Mouse (Mus musculus) heart, adult 2 months (tissue): ENCODE results near the gene Btbd9. TPM values are rescaled to one million over a fixed set of nuclear protein-coding genes. Genes with fewer than 3 reads are reported as not detected.
A peak's percentile ranks its signal among the peaks of the same experiment; 100 is the strongest.

Source experiments
- DNase-seq, 2 experiments: peaks; one replicate each; pipeline ENCODE4 v3.0.0; 2021
- H3K27ac ChIP-seq: fragments of 200-600 bp; 2 replicates; pipeline ENCODE4 v1.8.1; 2022
- H3K27me3 ChIP-seq: fragments of 200-500 bp; 2 replicates; pipeline ENCODE4 v1.6.1; 2012; ENCODE audit warnings: mild to moderate bottlenecking, low read length, inconsistent platforms, mixed read lengths; ENCODE audit not compliant: control insufficient read depth, insufficient read depth
- H3K36me3 ChIP-seq: fragments of 200-500 bp; 2 replicates; pipeline ENCODE4 v1.6.1; 2012; ENCODE audit warnings: low read length, inconsistent platforms; ENCODE audit not compliant: control insufficient read depth, insufficient read depth
- H3K4me1 ChIP-seq: fragments of 200-500 bp; 2 replicates; pipeline ENCODE4 v1.6.1; 2011; ENCODE audit warnings: low read length; ENCODE audit not compliant: control insufficient read depth, insufficient read depth
- H3K4me3 ChIP-seq: fragments of 200-600 bp; 2 replicates; pipeline ENCODE4 v1.8.1; 2022
- H3K79me2 ChIP-seq: fragments of 200-500 bp; replicated peaks from 2 replicates; pipeline ENCODE4 v1.6.1; 2012; ENCODE audit warnings: mild to moderate bottlenecking, inconsistent platforms, low read length, moderate library complexity, mixed read lengths; ENCODE audit not compliant: control insufficient read depth, insufficient read depth
- H3K9ac ChIP-seq: fragments of 200-500 bp; 2 replicates; pipeline ENCODE4 v1.6.1; 2012; ENCODE audit warnings: low read depth, mild to moderate bottlenecking, control low read depth, inconsistent platforms, low read length, mixed read lengths
- CTCF ChIP-seq: fragments of 200-600 bp; IDR thresholded peaks from 2 replicates; pipeline ENCODE4 v1.8.1; 2022; ENCODE audit warnings: antibody characterized with exemption, mild to moderate bottlenecking, moderate library complexity
- EP300 ChIP-seq: fragments of 200-500 bp; IDR thresholded peaks from 2 replicates; pipeline ENCODE4 v1.6.1; 2011; ENCODE audit warnings: low read depth, low read length, control low read depth; ENCODE audit not compliant: insufficient read depth
- POLR2A ChIP-seq: fragments of 200-500 bp; IDR thresholded peaks from 2 replicates; pipeline ENCODE4 v1.6.1; 2011; ENCODE audit warnings: mild to moderate bottlenecking, low read depth, low read length, control low read depth; ENCODE audit not compliant: insufficient read depth
- WGBS: fragments of 180-500 bp; shearing (Covaris S2); methylation state at CpG from one replicate; pipeline ENCODE4 v1.1.7; 2018; 5-methylcytosine and 5-hydroxymethylcytosine counted together
- intact Hi-C: fragments of 180-260 bp; cut with DNase I; formaldehyde crosslinking; loops from one replicate; pipeline ENCODE4 v1.15.1; 2025
- polyA plus RNA-seq: library from polyadenylated mRNA; depleted of rRNA; stranded (reverse); fragments of >200 nt; gene quantifications from 2 replicates; pipeline ENCODE4 v1.2.3, GENCODE M21; 2012
- total RNA-seq, 2 experiments: library from RNA; stranded (reverse); gene quantifications; 2 replicates each; pipeline ENCODE4 v1.2.3; 2021

Gene Btbd9
- total and polyA plus RNA-seq, 3 experiments: 8.1 to 22.0 (median 20.9) TPM

DNA sequence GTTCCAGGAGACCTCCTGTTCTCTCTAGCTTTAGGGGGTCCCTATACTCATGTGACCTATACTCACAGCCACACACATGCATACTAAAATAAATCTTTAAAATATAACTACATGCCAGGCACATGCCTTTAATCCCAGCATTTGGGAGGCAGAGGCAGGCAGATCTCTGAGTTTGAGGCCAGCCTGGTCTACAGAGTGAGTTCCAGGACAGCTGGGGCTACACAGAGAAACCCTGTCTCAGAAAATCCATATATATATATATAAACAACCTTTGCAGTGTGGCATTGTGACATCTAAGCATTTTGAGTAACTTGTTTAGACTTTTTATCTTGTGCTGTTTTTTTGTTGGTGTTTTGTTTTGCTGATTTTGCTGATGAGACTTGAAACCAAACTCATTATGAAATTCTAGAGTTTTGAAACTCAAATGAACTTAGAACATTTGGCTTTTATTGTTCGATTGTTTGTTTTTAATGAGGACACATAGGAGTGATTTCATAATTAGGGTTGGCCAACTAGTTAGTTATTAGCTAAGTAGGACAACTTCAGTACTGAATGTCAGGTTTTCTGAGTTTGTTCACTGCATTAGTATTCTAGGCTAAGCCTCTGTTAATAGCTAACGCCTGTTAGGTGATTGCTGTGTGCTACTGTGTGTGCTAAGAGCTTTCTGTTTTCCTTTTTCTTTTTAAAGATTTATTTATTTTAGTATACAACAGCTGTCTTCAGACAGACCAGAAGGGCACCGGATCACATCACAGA lies 42.0 kb upstream of the Btbd9 start:
- H3K27ac ChIP-seq: no peak overlapping the region

DNA sequence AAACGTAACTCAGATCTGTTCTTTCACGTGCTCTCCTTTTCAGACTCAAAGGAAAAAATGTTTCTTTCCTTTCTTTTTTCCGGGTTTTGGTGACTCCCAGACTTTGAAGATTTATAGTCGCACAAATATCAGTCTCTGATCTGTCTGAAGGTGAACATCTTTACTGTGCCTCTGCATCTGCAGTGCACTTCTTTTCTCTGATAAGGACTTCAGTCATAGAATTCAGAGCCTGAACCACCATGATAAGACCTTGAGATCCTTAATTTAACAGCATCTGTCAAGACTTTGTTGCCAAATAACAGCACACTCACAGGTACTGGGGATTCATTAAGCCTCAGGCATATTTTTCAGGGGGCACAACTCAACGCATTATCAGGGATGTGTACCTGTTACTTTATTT lies 39.9 kb upstream of the Btbd9 start:
- Histone ChIP-seq H3K27ac (no peak overlapping the region), H3K4me1 (peaks cover 2% of the 10 kb centered on the region; the same call in 1 of the 2 replicates), H3K9ac (no peak overlapping the region), H3K27me3 (no peaks in the 10 kb centered on the region), H3K36me3 (peaks cover 2% of the 10 kb centered on the region; the same call in 1 of the 2 replicates), H3K4me3 (no peak overlapping the region), H3K79me2 (0 out of 2 replicates have a peak, but pooled peaks cover 2% of the 10 kb centered on the region)
- no peak for DNase-seq
- intact Hi-C loops: no loop called here
- 83% methylated on average over 5 of the region's 5 CpGs for WGBS
- TF ChIP-seq CTCF (no peak), POLR2A (no peak), EP300 (no peak)

More for the DNA sequence above, 42.0 kb upstream of the Btbd9 start:
- TF ChIP-seq EP300 (no peak), CTCF (no peak), POLR2A (no peak)
- Histone ChIP-seq H3K9ac (no peak overlapping the region), H3K36me3 (no peaks in the 10 kb centered on the region), H3K4me1 (no peaks in the 10 kb centered on the region), H3K4me3 (no peak overlapping the region), H3K79me2 (no peaks in the 10 kb centered on the region), H3K27me3 (no peaks in the 10 kb centered on the region)
- intact Hi-C loops: no loop called here
- peak in 1 of 2 experiments; percentile 8 for DNase-seq
- 84% methylated on average over 3 of the region's 3 CpGs for WGBS

DNA sequence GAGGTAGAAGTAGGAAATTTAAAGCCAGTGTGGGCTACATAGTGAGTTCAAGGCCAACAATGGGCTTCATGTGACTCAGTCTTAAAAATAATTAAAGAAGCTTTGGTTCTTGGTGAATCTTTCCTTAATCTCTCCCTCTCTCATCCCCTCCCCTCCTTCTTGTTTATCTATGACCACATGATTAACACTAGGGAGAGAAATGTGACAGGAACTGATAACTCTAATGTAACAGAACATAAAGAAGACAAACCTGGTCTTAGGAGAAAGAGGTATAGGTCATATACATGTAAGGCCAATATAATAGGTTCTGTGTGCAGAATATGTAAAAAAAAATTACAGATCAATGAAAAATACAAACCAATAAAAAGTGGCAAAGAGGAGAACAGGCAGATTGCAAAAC lies 37.1 kb upstream of the Btbd9 start:
- TF ChIP-seq CTCF (no peak), POLR2A (no peak), EP300 (no peak)
- Histone ChIP-seq H3K27ac (no peak overlapping the region), H3K9ac (no peak overlapping the region), H3K4me3 (no peak overlapping the region), H3K36me3 (peaks cover 3% of the 10 kb centered on the region; the same call in 1 of the 2 replicates), H3K79me2 (peaks cover 8% of the 10 kb centered on the region; the same call in 1 of the 2 replicates), H3K27me3 (no peaks in the 10 kb centered on the region), H3K4me1 (peaks cover 2% of the 10 kb centered on the region; the same call in 1 of the 2 replicates)
- intact Hi-C loops: loop anchor here (2.0 kb wide), 1 partner anchor 37 kb away; the partner anchor contains the start of gene Btbd9
- DNase-seq: no peak

DNA sequence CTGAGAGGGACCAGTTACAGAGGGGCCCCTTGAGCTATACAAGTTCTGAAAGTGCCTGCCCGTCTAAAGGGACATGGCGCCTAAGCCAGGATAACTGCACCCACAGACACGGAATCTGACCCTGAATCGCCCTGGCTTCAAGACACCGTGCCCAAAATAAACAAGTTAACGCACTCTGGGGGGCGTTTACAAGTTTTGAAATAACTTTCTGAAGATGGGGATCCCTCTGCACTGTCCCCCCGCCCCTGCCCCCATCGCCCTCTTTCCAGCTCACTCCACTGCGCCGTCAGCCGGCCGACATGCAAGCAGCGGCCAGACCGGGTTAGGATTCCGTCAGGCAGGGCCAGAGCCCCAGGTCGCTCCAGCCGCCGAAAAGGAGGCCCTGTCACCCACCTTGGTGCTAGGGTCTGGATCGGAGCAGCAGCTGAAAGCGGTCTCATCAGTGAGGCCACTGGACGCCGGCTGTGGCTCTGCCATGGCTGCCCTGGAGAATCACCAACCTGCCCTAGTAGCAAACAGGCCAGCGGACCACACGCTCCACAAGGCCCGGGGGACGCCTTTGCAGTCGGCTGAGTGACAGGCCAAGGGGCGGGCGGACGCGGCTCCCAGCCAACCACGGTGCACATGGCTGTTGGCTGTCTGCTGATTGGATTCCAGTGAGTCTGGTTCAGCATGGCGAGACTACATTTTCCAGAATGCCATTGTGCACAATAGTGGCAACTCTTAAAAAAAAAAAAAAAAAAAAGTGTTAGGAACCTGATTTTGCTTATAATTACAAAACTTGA lies 36.0 kb upstream of the Btbd9 start:
- no peaks in the 10 kb centered on the region for H3K27me3 ChIP-seq
- intact Hi-C loops: loop anchor here (2.0 kb wide), 1 partner anchor 35 kb away; the partner anchor contains the start of gene Btbd9
- peak overlapping the region; percentile 79 for H3K4me3 ChIP-seq
- peak overlapping the region; percentile 94 for H3K9ac ChIP-seq
- peaks cover 10% of the 10 kb centered on the region; the same call in 1 of the 2 replicates for H3K79me2 ChIP-seq
- peaks cover 3% of the 10 kb centered on the region; the same call in 1 of the 2 replicates for H3K36me3 ChIP-seq
- peaks cover 2% of the 10 kb centered on the region; the same call in 1 of the 2 replicates for H3K4me1 ChIP-seq
- TF ChIP-seq EP300 (peak; percentile 70), POLR2A (peak; percentile 83), CTCF (peak; percentile 36)
- H3K27ac ChIP-seq: peak overlapping the region; percentile 94
- WGBS: under 1% methylated on average over 34 of the region's 34 CpGs
- DNase-seq: peak; percentile 100

DNA sequence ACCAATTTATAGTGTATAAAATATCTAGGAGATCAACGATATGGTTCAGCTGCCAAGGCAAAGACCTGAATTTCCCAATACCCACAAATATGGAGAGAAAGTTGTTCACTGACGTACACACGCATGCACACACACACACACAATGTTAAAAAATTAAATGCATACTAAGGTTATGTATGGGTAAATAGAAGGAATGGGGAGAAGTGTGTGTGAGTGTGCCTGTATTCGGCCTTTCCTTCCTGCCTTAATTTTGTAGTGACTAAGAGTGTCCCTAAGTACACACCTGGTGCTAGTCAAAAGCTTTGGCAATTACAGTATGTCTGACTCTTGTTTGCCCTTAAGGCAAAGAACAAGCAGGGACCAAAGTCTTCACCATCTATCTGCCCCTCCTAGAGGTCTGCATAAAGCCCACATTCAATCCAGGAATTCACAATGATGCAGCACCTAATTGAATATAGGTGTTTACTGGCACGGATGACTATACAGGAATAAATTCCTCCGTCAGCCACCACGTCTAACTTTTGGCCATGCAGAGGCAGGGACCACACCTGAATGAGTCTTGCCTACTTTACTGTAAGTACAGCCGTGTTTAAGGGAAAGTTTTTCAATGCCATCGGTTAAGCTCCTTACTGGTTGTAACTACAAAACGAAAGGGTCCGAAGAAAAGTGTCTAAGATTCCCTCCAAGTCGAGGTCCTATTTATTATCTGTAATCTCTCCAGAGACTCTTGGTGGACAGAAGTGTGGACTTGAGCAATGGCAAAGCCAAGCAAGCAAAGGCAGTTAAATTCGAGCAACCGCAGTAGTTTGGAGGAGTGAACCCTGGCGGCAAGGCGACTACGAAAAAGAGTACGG lies 35.2 kb upstream of the Btbd9 start:
- peak overlapping the region; percentile 94 for H3K27ac ChIP-seq
- no peak for DNase-seq
- intact Hi-C loops: loop anchor here (2.0 kb wide), 1 partner anchor 35 kb away; the partner anchor contains the start of gene Btbd9

More for the DNA sequence above, 35.2 kb upstream of the Btbd9 start:
- peaks cover 3% of the 10 kb centered on the region; the same call in 1 of the 2 replicates for H3K36me3 ChIP-seq
- H3K27me3 ChIP-seq: no peaks in the 10 kb centered on the region
- peak overlapping the region; percentile 94 for H3K9ac ChIP-seq
- TF ChIP-seq POLR2A (no peak), EP300 (no peak)
- 26% methylated on average over 18 of the region's 18 CpGs for WGBS
- peak overlapping the region; percentile 79 for H3K4me3 ChIP-seq
- peaks cover 2% of the 10 kb centered on the region; the same call in 1 of the 2 replicates for H3K4me1 ChIP-seq
- H3K79me2 ChIP-seq: peaks cover 10% of the 10 kb centered on the region; the same call in 1 of the 2 replicates
